In the genomic region with DNA sequence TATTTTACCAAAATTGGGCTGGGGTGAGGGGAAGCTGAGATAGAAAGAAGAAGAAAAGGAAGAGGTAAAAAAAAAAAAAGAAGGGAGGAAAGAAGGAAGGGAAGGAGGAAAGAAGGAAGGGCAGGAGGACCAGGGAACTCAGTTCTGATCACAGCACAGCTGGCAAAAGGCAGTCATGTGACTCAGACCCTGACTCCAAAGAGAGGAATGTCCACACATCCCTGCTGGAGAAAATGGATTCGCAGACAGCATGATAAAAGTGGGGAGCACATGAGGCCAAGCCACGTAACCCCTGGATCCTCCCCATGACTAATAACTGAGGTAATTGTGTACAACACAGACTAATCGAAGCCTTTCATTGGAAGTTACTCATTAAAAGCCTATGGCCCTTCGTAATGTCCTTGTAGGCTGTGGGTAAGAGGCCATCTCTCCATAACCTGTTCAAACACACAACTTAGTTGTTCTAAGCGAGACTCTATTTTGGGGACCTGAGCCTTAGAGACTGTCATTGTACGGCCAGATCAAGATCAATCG, we compare ENCODE assay signal across 33 mouse cellular contexts.
DNase-seq lines count a peak whose midpoint lies in the region; ATAC-seq and TF ChIP-seq lines count a peak whose summit lies in the region.
"Had no signal": no experiment of that assay in that cellular context is flagged by ENCODE, and none has a peak within 500 bp of the region (broad histone marks: within the 10 kb centered on the region; RNA-seq: fewer than 3 reads in every experiment).

No protein-coding gene starts in this region.

- 76% methylated on average over 7 of the region's 7 CpGs for WGBS in kidney, embryonic 14.5 days
- 87% methylated on average over 7 of the region's 7 CpGs for WGBS in lung, embryonic 14.5 days
- WGBS in lung, adult 2 months: 86% methylated on average over 7 of the region's 7 CpGs

- no peaks in the 10 kb centered on the region for H3K9me3 ChIP-seq in kidney, embryonic 14.5 days (ENCODE audit: control insufficient read depth, low read length)
- no peaks in the 10 kb centered on the region for H3K9me3 ChIP-seq in lung, embryonic 14.5 days (ENCODE audit: low read depth, low read length)
- H3K9me3 ChIP-seq: embryonic facial prominence, embryonic 13.5 days; forebrain, embryonic 12.5 days; hindbrain, embryonic 15.5 days; limb, embryonic 13.5 days; neural tube, embryonic 12.5 days had no signal

- no peak overlapping the region for H3K27ac ChIP-seq in gastrocnemius, adult 2 months
- peak overlapping the region; percentile 3; the same call in 1 of the 2 replicates for H3K27ac ChIP-seq in kidney, embryonic 14.5 days (ENCODE audit: low read depth, low read length)
- H3K27ac ChIP-seq in lung, embryonic 14.5 days (ENCODE audit: low read depth): peak overlapping the region; percentile 92
- H3K27ac ChIP-seq: embryonic facial prominence, embryonic 13.5 days; forebrain, embryonic 12.5 days; hindbrain, embryonic 15.5 days; layer of hippocampus, adult 2 months; limb, embryonic 13.5 days; liver, embryonic 14.5 days; neural tube, embryonic 12.5 days had no signal

- H3K4me1 ChIP-seq in kidney, embryonic 14.5 days (ENCODE audit: control insufficient read depth, insufficient read depth, low read length): peaks cover 22% of the 10 kb centered on the region
- peaks cover 21% of the 10 kb centered on the region for H3K4me1 ChIP-seq in lung, embryonic 14.5 days (ENCODE audit: insufficient read depth)
- peaks cover 4% of the 10 kb centered on the region; the same call in 1 of the 2 replicates for H3K4me1 ChIP-seq in lung, adult 2 months (ENCODE audit: control insufficient read depth, insufficient read depth, low read length)
- H3K4me1 ChIP-seq: hindbrain, embryonic 15.5 days had no signal

- H3K36me3 ChIP-seq in kidney, embryonic 14.5 days (ENCODE audit: control insufficient read depth, insufficient read depth, low read length): no peaks in the 10 kb centered on the region
- H3K36me3 ChIP-seq in lung, embryonic 14.5 days (ENCODE audit: insufficient read depth): no peaks in the 10 kb centered on the region
- H3K36me3 ChIP-seq: embryonic facial prominence, embryonic 13.5 days; forebrain, embryonic 12.5 days; hindbrain, embryonic 15.5 days; limb, embryonic 13.5 days; neural tube, embryonic 12.5 days had no signal

- peak; percentile 14 for DNase-seq in gastrocnemius, adult 2 months
- DNase-seq in gastrocnemius, postnatal 4 days (ENCODE audit: low spot score in 2 of 2): no peak
- DNase-seq in kidney, postnatal 4 days: no peak
- DNase-seq in lung, embryonic 14.5 days: no peak
- DNase-seq in lung, adult 2 months: no peak
- no peak for DNase-seq in ovary, adult 18-20 months (ENCODE audit: low spot score)
- DNase-seq: adrenal gland, adult 2 months; adrenal gland, postnatal 36 days; cerebellum, adult 18-20 months; cerebellum, postnatal 10 days; gastrocnemius, postnatal 14 days; heart, adult 18-20 months; heart, postnatal 4 days; kidney, postnatal 14 days; lung, postnatal 36 days; right cerebral cortex, postnatal 4 days; thymus, adult 2 months; thymus, postnatal 36 days had no signal

- TF ChIP-seq CTCF in gastrocnemius, adult 2 months (IDR thresholded peaks at IDR 0.05): no peak
- TF ChIP-seq CTCF in lung, embryonic 14.5 days (IDR thresholded peaks at IDR 0.05; ENCODE audit: low read depth): no peak
- no peak for TF ChIP-seq CTCF in lung, adult 2 months (IDR thresholded peaks at IDR 0.05; ENCODE audit: insufficient read depth, low read length)

- TF ChIP-seq POLR2A in lung, adult 2 months (IDR thresholded peaks at IDR 0.05; ENCODE audit: borderline replicate concordance, extremely low read depth, low read depth, low read length): no peak

- intact Hi-C loops in gastrocnemius, adult 2 months (cut with DNase I): no loop called here

- no peak overlapping the region for H3K9ac ChIP-seq in kidney, embryonic 14.5 days (ENCODE audit: low read depth, low read length)
- no peak overlapping the region for H3K9ac ChIP-seq in lung, embryonic 14.5 days
- H3K9ac ChIP-seq: embryonic facial prominence, embryonic 13.5 days; forebrain, embryonic 12.5 days; hindbrain, embryonic 15.5 days; limb, embryonic 13.5 days; liver, embryonic 14.5 days; neural tube, embryonic 12.5 days had no signal

- H3K4me2 ChIP-seq in kidney, embryonic 14.5 days (replicated peaks; ENCODE audit: low read depth, low read length): no peak overlapping the region
- no peak overlapping the region for H3K4me2 ChIP-seq in lung, embryonic 14.5 days
- H3K4me2 ChIP-seq: embryonic facial prominence, embryonic 13.5 days; forebrain, embryonic 12.5 days; heart, embryonic 11.5 days; hindbrain, embryonic 15.5 days; limb, embryonic 13.5 days; midbrain, embryonic 11.5 days; neural tube, embryonic 12.5 days had no signal

- H3K27me3 ChIP-seq in kidney, embryonic 14.5 days (ENCODE audit: control insufficient read depth, insufficient read depth, low read length): no peaks in the 10 kb centered on the region
- H3K27me3 ChIP-seq in lung, embryonic 14.5 days (ENCODE audit: insufficient read depth, low read length): no peaks in the 10 kb centered on the region
- H3K27me3 ChIP-seq: embryonic facial prominence, embryonic 13.5 days; forebrain, embryonic 12.5 days; hindbrain, embryonic 15.5 days; limb, embryonic 13.5 days had no signal

- ATAC-seq in kidney, embryonic 14.5 days (ENCODE audit: low FRiP score, low TSS enrichment): no peak
- no peak for ATAC-seq in lung, embryonic 14.5 days (ENCODE audit: insufficient read depth)
- ATAC-seq: activated CD4-positive, CD25-positive, alpha-beta regulatory T cell, adult 4 months; CD4-positive, CD25-positive, alpha-beta regulatory T cell, adult 4 months; inflammation-experienced regulatory T-cells, adult 6 months; midbrain, embryonic 16.5 days had no signal

- no peak overlapping the region for H3K4me3 ChIP-seq in gastrocnemius, adult 2 months
- H3K4me3 ChIP-seq in kidney, embryonic 14.5 days (ENCODE audit: low read length): no peak overlapping the region
- no peak overlapping the region for H3K4me3 ChIP-seq in lung, embryonic 14.5 days (ENCODE audit: low read depth, low read length)
- H3K4me3 ChIP-seq in lung, adult 2 months (replicated peaks; ENCODE audit: extremely low read depth, low read depth, low read length): no peak overlapping the region
- H3K4me3 ChIP-seq: embryonic facial prominence, embryonic 13.5 days; erythroblast, embryonic 14.5 days; forebrain, embryonic 12.5 days; hindbrain, embryonic 15.5 days; layer of hippocampus, adult 2 months; limb, embryonic 13.5 days; neural tube, embryonic 12.5 days had no signal
